21 mouse cellular contexts compared by ENCODE assay signal in the genomic region with DNA sequence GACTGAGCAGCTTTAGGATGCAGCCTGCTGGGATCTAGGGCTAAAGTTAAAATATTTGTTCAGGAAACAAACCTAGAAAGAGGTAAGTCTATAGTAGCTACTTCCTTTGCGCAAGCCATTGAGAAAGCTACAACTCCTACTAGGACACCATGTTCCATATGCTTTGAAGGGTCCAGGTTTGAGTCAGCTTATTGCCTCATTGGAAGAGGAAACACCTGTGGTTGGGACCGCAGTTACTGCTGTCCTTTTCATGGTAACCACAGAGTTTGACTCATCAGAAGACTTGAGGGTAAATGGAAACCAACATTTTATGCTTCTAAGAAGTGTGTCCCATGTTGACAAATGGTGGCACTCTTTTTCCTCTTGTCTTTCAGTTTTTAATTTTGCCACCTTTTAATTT.
"Had no signal": no experiment of that assay in that cellular context is flagged by ENCODE, and none has a peak within 500 bp of the region (broad histone marks: within the 10 kb centered on the region; RNA-seq: fewer than 3 reads in every experiment).

No protein-coding gene starts in this region.

- H3K4me2 ChIP-seq: lung, embryonic 15.5 days; midbrain, embryonic 12.5 days; neural tube, embryonic 13.5 days; neural tube, embryonic 15.5 days had no signal

- H3K36me3 ChIP-seq: lung, embryonic 15.5 days; midbrain, embryonic 10.5 days; midbrain, embryonic 12.5 days; neural tube, embryonic 13.5 days; neural tube, embryonic 15.5 days had no signal

- DNase-seq: lung, adult 2 months; lung, postnatal 14 days; lung, postnatal 36 days; midbrain, embryonic 14.5 days; retina, postnatal 1 day; right cerebral cortex, adult 18-20 months; right cerebral cortex, postnatal 25 days; right cerebral cortex, postnatal 4 days; spleen, adult 18-20 months; thymus, adult 18-20 months; thymus, postnatal 14 days; thymus, postnatal 36 days had no signal

- H3K9me3 ChIP-seq: lung, embryonic 15.5 days; midbrain, embryonic 10.5 days; midbrain, embryonic 12.5 days; neural tube, embryonic 13.5 days; neural tube, embryonic 15.5 days had no signal

- H3K9ac ChIP-seq: lung, embryonic 15.5 days; midbrain, embryonic 12.5 days; neural tube, embryonic 13.5 days; neural tube, embryonic 15.5 days had no signal

- H3K27me3 ChIP-seq: lung, embryonic 15.5 days; neural tube, embryonic 13.5 days; neural tube, embryonic 15.5 days had no signal

- ATAC-seq: lung, postnatal 0 days; midbrain, embryonic 16.5 days had no signal

- H3K27ac ChIP-seq: lung, embryonic 15.5 days; macrophage; midbrain, embryonic 10.5 days; midbrain, embryonic 12.5 days; neural tube, embryonic 13.5 days; neural tube, embryonic 15.5 days had no signal

- H3K4me3 ChIP-seq: lung, embryonic 15.5 days; midbrain, embryonic 10.5 days; midbrain, embryonic 12.5 days; myocyte; neural tube, embryonic 13.5 days; neural tube, embryonic 15.5 days had no signal
